Mouse (Mus musculus) E14TG2a.4 (cell line): ENCODE data around the gene Rxra.

Experiments
- H3K27me3 ChIP-seq: 2 replicates; pipeline ENCODE4 v1.6.1; 2014; ENCODE audit warnings: low read length, control low read depth; ENCODE audit not compliant: insufficient read depth
- H3K36me3 ChIP-seq: 2 replicates; pipeline ENCODE4 v1.6.1; 2014; ENCODE audit warnings: low read length, control low read depth; ENCODE audit not compliant: insufficient read depth
- H3K4me1 ChIP-seq: replicated peaks from 2 replicates; pipeline ENCODE4 v1.6.1; 2014; ENCODE audit warnings: low read depth, low read length, control low read depth
- H3K4me3 ChIP-seq: replicated peaks from 2 replicates; pipeline ENCODE4 v1.5.1; 2014; ENCODE audit warnings: mild to moderate bottlenecking, low read length
- H3K9me3 ChIP-seq: 2 replicates; pipeline ENCODE4 v1.6.1; 2014; ENCODE audit warnings: low read length, control low read depth
- CTCF ChIP-seq: conservative IDR thresholded peaks from 2 replicates; pipeline ENCODE4 v1.5.1; 2014; ENCODE audit warnings: low read length
- NANOG ChIP-seq: IDR thresholded peaks from 2 replicates; pipeline ENCODE4 v1.6.1; 2014; ENCODE audit warnings: borderline replicate concordance, low read length, mixed read lengths
- POU5F1 ChIP-seq: IDR thresholded peaks from 2 replicates; pipeline ENCODE4 v1.6.1; 2014; ENCODE audit warnings: low read length, borderline replicate concordance

The Rxra gene

DNA sequence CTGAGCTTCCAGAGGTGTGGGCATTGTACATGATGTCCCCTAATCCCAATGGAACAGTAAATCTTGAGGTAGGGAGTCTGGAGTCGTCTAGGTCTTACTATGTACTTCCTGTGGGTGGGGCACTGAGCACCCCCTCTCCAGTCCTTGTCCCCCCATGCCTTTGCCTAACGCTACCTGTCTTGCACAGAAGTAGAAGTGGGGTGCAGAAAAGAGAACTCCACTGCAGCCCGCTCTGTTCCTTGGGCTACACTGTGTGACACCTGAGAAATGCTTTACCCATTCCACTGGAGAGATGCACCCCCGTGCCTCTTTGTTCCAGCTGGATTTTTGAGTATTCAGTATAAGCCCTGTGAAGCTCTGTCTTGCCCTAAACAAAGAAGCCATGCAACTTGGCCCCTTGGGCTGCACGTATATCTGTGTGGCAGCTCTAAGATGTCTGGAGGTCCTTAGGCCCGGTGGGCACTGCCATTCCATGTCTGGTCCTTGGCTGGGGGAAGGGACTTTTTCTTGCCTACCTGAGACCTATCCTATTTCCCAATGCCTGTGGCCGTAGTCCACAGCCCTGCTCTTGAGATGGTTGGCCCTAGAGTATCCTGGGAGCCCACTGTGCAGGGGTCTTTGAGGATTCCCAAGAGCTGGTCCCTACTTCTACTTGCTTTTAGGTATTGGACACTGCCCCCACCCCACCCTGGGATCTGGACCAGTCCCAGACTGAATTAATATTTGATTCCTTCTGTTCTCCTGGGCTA lies 67.8 kb downstream of the Rxra start:
- no peak for TF ChIP-seq NANOG
- no peak for TF ChIP-seq CTCF
- TF ChIP-seq POU5F1, result no peak
- H3K36me3 ChIP-seq, result peaks cover 14% of the 10 kb centered on the region
- H3K4me1 ChIP-seq, result peaks cover 74% of the 10 kb centered on the region
- H3K27me3 ChIP-seq, result no peaks in the 10 kb centered on the region
- H3K4me3 ChIP-seq, result peak overlapping the region; percentile 23; the same call in 1 of the 2 replicates
- H3K9me3 ChIP-seq, result no peaks in the 10 kb centered on the region

- H3K4me1 ChIP-seq, result peaks cover 70% of the 10 kb centered on the region
- TF ChIP-seq NANOG (no peak), POU5F1 (no peak), CTCF (no peak)
- no peaks in the 10 kb centered on the region for H3K9me3 ChIP-seq
- peak overlapping the region; percentile 23; the same call in 1 of the 2 replicates for H3K4me3 ChIP-seq
- peaks cover 19% of the 10 kb centered on the region for H3K36me3 ChIP-seq
- no peaks in the 10 kb centered on the region for H3K27me3 ChIP-seq
These were observed 68.5 kb downstream of the Rxra start for GRCm38 (mm10) chr2:27744612-27745351.

DNA sequence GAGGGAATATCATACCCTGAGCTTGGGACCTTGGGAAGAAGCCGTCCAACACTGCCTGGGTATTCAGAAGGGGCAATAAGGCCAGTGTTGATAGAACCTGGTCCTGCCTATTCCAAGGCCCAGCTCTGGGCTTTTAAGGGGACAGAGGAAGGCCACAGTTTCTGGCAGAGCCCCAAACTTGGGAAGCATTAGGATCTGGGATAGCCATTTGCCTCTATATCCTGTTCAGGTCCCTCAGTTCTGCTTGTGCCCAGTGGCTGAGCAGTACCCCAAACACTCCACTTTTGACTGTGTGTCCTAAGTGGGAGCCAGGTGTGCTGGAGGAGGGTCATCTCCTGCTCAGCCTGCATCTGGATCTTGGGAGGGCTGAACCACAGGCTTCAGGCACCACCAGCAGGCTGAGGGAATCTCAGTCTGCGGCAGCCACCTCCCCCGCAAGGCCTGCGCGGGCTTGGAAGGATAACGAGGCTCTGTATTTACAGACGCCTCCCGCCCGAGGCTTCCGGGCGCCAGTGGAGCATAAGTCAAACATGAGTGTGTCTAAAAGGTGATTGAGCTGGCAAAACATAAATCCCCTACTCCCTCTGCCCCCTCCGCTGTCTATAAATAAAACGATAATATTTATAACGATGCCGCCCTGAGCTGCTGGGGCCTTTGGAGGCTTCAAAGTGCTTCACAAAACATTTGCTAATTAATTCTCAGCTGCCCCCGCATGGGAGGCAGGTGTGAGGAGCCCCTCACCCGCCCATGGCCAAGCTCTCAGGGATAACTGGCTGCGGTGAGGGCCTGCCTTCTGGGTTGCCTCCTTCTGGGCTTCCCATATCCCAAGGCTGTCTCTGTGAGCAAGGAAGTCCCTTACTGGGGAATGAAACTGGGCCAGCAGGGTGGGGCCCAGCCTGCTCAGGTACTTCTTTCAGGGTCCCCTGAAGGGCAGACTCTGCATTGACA lies 69.7 kb downstream of the Rxra start:
- no peak for TF ChIP-seq POU5F1
- no peak for TF ChIP-seq NANOG
- no peak for TF ChIP-seq CTCF
- Histone ChIP-seq H3K4me3 (peak overlapping the region; percentile 46), H3K36me3 (peaks cover 22% of the 10 kb centered on the region), H3K4me1 (peaks cover 70% of the 10 kb centered on the region), H3K9me3 (no peaks in the 10 kb centered on the region), H3K27me3 (no peaks in the 10 kb centered on the region)

- Histone ChIP-seq H3K36me3 (peaks cover 26% of the 10 kb centered on the region), H3K4me1 (peaks cover 69% of the 10 kb centered on the region), H3K27me3 (no peaks in the 10 kb centered on the region), H3K4me3 (no peak overlapping the region; the same call in 1 of the 2 replicates), H3K9me3 (no peaks in the 10 kb centered on the region)
- TF ChIP-seq CTCF, result no peak
- no peak for TF ChIP-seq NANOG
- no peak for TF ChIP-seq POU5F1
These were observed 70.6 kb downstream of the Rxra start for GRCm38 (mm10) chr2:27746854-27747253.

DNA sequence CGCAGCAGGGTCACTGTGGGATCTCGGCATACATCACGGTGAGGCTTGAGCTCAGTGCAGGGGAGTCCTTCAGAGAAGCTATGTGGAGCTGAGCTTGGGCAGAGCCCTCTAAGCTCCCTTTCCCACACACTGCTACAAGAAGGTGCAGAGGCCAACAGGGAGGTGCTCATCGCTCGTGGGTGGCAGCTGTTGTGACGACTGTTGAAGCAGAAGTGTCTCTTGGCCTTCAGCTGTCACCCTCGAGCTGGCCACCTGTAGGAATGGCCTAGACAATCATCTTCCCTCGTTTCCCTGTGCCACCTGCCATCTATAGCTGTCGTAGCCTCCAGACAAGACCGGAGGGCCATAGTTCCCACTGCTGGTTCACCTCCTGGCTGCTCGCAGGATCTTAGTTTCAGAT lies 72.7 kb downstream of the Rxra start:
- Histone ChIP-seq H3K36me3 (peaks cover 35% of the 10 kb centered on the region), H3K27me3 (no peaks in the 10 kb centered on the region), H3K4me1 (peaks cover 62% of the 10 kb centered on the region), H3K4me3 (no peak overlapping the region), H3K9me3 (no peaks in the 10 kb centered on the region)
- TF ChIP-seq POU5F1 (no peak), CTCF (no peak), NANOG (no peak)

DNA sequence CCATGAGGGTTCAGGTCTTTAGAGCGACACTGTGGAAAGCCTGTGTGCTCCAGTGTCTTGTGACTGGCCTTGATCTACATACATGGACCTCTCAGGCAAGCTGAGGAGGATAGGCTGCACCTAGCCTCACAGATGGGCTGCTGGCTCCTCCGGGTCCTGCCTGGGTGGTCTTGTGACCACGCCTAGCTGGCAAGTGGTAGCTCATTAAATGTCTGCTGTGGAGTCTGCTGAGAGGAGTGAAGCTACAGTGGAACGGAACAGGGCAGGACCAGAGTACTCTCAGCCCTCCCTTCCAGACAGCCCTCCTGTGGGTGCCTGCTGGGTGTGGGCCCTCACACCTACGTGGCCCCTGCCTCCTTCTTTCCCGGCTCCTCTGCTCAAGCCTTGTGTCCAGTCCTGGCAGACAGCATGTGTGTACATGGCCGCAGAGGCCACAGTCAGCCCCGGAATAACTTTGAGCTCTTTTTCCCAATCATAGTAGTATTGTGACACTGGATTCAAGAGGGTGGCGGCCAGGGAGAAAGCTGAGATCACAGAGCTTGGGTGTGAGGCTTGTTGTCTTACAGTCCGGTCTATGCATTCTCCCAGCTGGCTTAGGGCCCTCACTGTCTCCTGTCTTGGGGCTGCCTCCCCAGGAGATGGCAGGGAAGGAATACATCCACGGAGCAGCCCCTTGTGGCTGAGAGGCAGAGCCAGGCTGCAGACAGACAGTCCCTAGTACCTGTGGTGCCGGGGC lies 74.3 kb downstream of the Rxra start:
- Histone ChIP-seq H3K27me3 (no peaks in the 10 kb centered on the region), H3K4me3 (peak overlapping the region; percentile 17; the same call in 1 of the 2 replicates), H3K4me1 (peaks cover 46% of the 10 kb centered on the region), H3K9me3 (no peaks in the 10 kb centered on the region), H3K36me3 (peaks cover 40% of the 10 kb centered on the region)
- TF ChIP-seq NANOG, result no peak

GRCm38 (mm10) chr2:27751135-27751519 lies 74.9 kb downstream of the Rxra start:
- H3K9me3 ChIP-seq, result no peaks in the 10 kb centered on the region
- TF ChIP-seq CTCF, result no peak
- no peak for TF ChIP-seq NANOG
- TF ChIP-seq POU5F1, result no peak
- no peak overlapping the region for H3K4me3 ChIP-seq
- H3K36me3 ChIP-seq, result peaks cover 44% of the 10 kb centered on the region
- H3K27me3 ChIP-seq, result no peaks in the 10 kb centered on the region
- peaks cover 40% of the 10 kb centered on the region for H3K4me1 ChIP-seq

DNA sequence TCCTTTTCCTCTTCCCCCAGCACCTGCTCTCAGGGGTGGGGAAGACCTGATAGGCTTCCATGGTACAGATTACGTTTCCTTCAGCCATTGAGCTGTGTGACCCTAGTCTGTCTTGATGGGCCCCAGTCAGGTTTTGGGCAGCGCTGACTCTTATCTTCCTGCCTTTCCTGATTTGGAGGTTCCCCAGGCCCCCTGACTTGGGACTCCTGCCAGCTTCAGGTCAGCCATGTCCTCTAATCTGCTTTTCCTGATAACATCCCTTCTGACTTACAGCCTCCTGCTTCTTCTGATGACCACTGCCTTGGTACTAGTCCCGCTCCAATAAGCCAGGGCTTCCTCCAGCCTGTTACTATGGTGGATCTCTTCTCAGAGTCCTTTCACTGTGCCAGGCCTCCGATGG lies 75.6 kb downstream of the Rxra start:
- TF ChIP-seq CTCF, result no peak
- TF ChIP-seq NANOG, result no peak
- TF ChIP-seq POU5F1, result no peak
- H3K9me3 ChIP-seq, result no peaks in the 10 kb centered on the region
- no peaks in the 10 kb centered on the region for H3K27me3 ChIP-seq
- peaks cover 33% of the 10 kb centered on the region for H3K4me1 ChIP-seq
- H3K4me3 ChIP-seq, result no peak overlapping the region
- peaks cover 50% of the 10 kb centered on the region for H3K36me3 ChIP-seq
